Mouse (Mus musculus): ENCODE data around the gene Pcf11. TPM values are rescaled to one million over a fixed set of nuclear protein-coding genes. Genes with fewer than 3 reads are reported as not detected.

Gene Pcf11
- polyA plus RNA-seq, 1 experiment from 2014 or later: 15.7 TPM

DNA sequence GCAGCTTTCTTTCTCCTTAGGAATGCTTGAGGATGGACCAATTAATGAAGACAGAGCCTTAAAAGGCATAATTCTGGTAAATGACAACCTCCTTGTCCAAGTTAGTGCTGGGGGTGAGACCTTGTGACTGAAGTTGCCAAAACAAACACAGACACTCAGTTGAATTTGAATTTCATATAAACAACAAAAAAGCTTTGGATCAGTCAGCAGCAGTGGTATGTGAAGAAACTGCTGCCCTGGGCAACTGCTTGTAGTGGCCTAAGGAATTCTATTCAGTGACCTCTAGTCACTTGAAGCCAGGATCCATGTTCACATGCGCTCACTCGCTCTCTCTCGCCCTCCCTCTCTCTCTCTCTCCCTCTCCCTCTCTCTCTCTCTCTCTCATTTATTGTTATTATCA is 26.7 kb upstream of the Pcf11 start:
- Histone ChIP-seq H3K36me3 (ENCODE audit: control insufficient read depth, insufficient read depth, low read length) (no peaks in the 10 kb centered on the region), H3K4me1 (ENCODE audit: control insufficient read depth, insufficient read depth, low read length) (no peaks in the 10 kb centered on the region), H3K4me3 (ENCODE audit: low read depth, low read length) (no peak overlapping the region), H3K4me2 (no peak overlapping the region), H3K9me3 (replicated peaks; ENCODE audit: control insufficient read depth, low read length) (no peaks in the 10 kb centered on the region), H3K9ac (ENCODE audit: low read depth, low read length) (no peak overlapping the region), H3K27me3 (ENCODE audit: control insufficient read depth, insufficient read depth, low read length) (no peaks in the 10 kb centered on the region), H3K27ac (ENCODE audit: low read depth, low read length) (no peak overlapping the region)
- 92% methylated on average over 3 of the region's 3 CpGs for WGBS (ENCODE audit: insufficient replicate concordance)
- ATAC-seq (replicated peaks; ENCODE audit: insufficient number of reproducible peaks, low FRiP score, low TSS enrichment): no peak

DNA sequence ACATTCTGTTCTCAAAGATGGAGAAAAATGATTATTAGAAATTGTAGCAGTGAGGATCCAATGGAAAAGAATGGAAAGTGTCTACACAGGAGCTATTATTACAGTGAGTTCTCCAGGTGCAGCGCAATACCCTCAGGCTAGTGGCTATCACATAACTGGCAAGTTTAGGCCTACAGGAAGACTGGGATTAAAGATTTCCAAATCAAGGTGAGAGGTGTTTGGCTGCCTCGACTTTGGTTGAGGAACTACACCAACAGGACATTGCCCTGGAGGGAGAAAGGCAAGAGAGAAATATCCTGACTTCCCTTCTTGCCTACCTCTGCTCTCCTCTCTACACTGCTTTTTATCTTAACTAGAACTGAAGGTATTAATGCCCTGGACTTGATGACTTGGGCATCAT is 19.4 kb upstream of the Pcf11 start:
- H3K9ac ChIP-seq (ENCODE audit: low read depth, low read length): no peak overlapping the region
- no peak overlapping the region for H3K4me2 ChIP-seq
- no peak overlapping the region for H3K27ac ChIP-seq (ENCODE audit: low read depth, low read length)
- no peaks in the 10 kb centered on the region for H3K27me3 ChIP-seq (ENCODE audit: control insufficient read depth, insufficient read depth, low read length)
- H3K4me3 ChIP-seq (ENCODE audit: low read depth, low read length): no peak overlapping the region
- ATAC-seq (replicated peaks; ENCODE audit: insufficient number of reproducible peaks, low FRiP score, low TSS enrichment): no peak
- 65% methylated on average over 2 of the region's 2 CpGs for WGBS (ENCODE audit: insufficient replicate concordance)
- no peaks in the 10 kb centered on the region for H3K4me1 ChIP-seq (ENCODE audit: control insufficient read depth, insufficient read depth, low read length)
- H3K36me3 ChIP-seq (ENCODE audit: control insufficient read depth, insufficient read depth, low read length): no peaks in the 10 kb centered on the region
- no peaks in the 10 kb centered on the region for H3K9me3 ChIP-seq (replicated peaks; ENCODE audit: control insufficient read depth, low read length)

DNA sequence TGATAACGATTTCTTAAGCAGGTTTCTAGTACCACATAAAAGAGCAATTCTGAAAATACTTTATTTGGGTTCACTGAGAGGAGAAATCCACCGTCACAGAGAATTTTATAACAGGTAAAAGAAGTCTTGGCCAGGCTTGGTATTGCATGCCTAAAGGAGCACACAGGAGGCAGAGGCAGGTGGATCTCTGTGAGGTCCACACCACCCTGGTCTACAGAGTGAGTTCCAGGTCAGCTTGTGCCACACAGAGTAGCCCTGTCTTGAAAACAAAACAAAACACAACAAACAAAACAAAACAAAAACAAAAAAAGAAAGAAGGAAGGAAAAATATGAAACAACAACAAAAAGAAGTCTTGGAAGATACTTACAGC is 18.6 kb upstream of the Pcf11 start:
- H3K4me3 ChIP-seq (ENCODE audit: low read depth, low read length): no peak overlapping the region
- no peaks in the 10 kb centered on the region for H3K9me3 ChIP-seq (replicated peaks; ENCODE audit: control insufficient read depth, low read length)
- no peak for ATAC-seq (replicated peaks; ENCODE audit: insufficient number of reproducible peaks, low FRiP score, low TSS enrichment)
- no peaks in the 10 kb centered on the region for H3K4me1 ChIP-seq (ENCODE audit: control insufficient read depth, insufficient read depth, low read length)
- H3K4me2 ChIP-seq: no peak overlapping the region
- H3K36me3 ChIP-seq (ENCODE audit: control insufficient read depth, insufficient read depth, low read length): no peaks in the 10 kb centered on the region
- H3K27me3 ChIP-seq (ENCODE audit: control insufficient read depth, insufficient read depth, low read length): no peaks in the 10 kb centered on the region
- WGBS (ENCODE audit: insufficient replicate concordance): 80% methylated on average over 2 of the region's 2 CpGs
- H3K27ac ChIP-seq (ENCODE audit: low read depth, low read length): no peak overlapping the region
- H3K9ac ChIP-seq (ENCODE audit: low read depth, low read length): no peak overlapping the region

DNA sequence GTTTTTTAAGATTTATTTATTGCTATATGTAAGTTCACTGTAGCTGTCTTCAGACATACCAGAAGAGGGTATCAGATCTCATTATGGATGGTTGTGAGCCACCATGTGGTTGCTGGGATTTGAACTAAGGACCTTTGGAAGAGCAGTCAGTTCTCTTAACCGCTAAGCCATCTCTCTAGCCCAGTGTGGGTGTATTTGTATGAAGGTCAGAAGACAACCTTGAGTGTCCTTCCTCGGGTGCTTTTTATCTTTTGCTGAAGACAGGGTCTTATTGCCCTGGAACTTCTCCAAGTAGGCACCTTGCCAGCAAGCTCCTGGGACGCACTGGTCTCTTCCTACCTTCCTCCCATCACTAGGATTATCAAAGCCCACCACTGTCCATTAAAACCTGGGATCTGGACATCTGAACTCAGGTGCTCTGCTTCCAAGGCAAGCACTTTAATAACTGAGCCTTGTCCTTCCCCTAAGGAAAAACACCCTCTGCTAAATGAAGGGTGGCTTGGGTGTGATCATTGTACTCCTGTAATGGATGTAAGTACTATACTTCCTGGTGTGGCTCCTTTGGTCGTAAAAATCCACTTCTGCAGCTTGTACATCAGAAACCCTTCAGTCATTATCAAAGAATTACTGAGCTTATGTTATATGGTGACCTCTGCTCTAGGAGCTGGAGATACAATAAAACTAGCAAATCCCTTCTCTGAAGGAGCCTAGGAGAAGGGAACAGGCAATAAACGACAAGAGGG is 18.0 kb upstream of the Pcf11 start:
- Histone ChIP-seq H3K36me3 (ENCODE audit: control insufficient read depth, insufficient read depth, low read length) (no peaks in the 10 kb centered on the region), H3K27ac (ENCODE audit: low read depth, low read length) (no peak overlapping the region), H3K9ac (ENCODE audit: low read depth, low read length) (no peak overlapping the region), H3K27me3 (ENCODE audit: control insufficient read depth, insufficient read depth, low read length) (no peaks in the 10 kb centered on the region), H3K4me2 (no peak overlapping the region), H3K4me3 (ENCODE audit: low read depth, low read length) (no peak overlapping the region), H3K9me3 (replicated peaks; ENCODE audit: control insufficient read depth, low read length) (no peaks in the 10 kb centered on the region), H3K4me1 (ENCODE audit: control insufficient read depth, insufficient read depth, low read length) (no peaks in the 10 kb centered on the region)
- no peak for ATAC-seq (replicated peaks; ENCODE audit: insufficient number of reproducible peaks, low FRiP score, low TSS enrichment)
- 71% methylated on average over 5 of the region's 5 CpGs for WGBS (ENCODE audit: insufficient replicate concordance)

DNA sequence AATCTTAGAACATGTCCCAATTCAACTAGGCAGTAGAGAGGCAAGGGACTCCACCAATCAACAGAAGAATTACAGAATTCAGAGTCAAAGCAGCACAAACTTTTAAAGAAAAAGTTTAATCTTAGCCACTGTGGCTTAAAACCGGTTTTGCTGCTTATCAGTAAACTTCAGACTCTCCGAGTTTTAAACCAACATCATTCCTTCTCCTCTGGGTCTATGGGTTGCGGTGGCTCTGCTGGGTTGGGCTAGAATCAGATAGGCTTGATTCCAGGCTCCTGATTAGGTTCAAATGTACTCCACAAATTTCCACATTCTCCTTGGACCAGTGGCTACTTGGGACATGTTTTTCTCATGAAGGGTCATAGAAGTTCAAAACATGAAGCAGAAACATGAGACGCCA is 7.6 kb upstream of the Pcf11 start:
- no peak overlapping the region for H3K9ac ChIP-seq (ENCODE audit: low read depth, low read length)
- H3K27ac ChIP-seq (ENCODE audit: low read depth, low read length): no peak overlapping the region
- H3K36me3 ChIP-seq (ENCODE audit: control insufficient read depth, insufficient read depth, low read length): no peaks in the 10 kb centered on the region
- H3K27me3 ChIP-seq (ENCODE audit: control insufficient read depth, insufficient read depth, low read length): no peaks in the 10 kb centered on the region
- H3K4me3 ChIP-seq (ENCODE audit: low read depth, low read length): no peak overlapping the region
- H3K4me2 ChIP-seq: no peak overlapping the region
- no peaks in the 10 kb centered on the region for H3K4me1 ChIP-seq (ENCODE audit: control insufficient read depth, insufficient read depth, low read length)
- H3K9me3 ChIP-seq (replicated peaks; ENCODE audit: control insufficient read depth, low read length): no peaks in the 10 kb centered on the region
- WGBS (ENCODE audit: insufficient replicate concordance): 60% methylated on average over 4 of the region's 4 CpGs
- no peak for ATAC-seq (replicated peaks; ENCODE audit: insufficient number of reproducible peaks, low FRiP score, low TSS enrichment)

DNA sequence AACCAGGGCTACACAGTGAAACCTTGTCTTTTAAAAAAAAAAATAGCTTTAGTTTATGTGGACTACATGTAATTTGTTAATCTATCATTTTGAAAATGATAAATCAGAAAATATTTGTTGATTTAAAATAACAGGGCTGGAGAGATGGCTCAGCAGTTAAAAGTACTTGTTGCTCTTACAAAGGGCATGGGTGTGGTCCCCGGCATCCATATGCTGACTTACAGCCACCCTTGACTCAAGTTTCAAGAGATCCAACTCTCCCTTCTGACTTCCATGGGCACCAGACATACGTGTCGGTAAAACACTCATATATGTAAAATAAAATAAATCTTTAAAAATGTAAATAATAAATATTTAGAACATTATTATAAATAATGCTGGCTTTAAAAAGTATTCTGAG is 5.4 kb upstream of the Pcf11 start:
- H3K27me3 ChIP-seq (ENCODE audit: control insufficient read depth, insufficient read depth, low read length): no peaks in the 10 kb centered on the region
- no peak for ATAC-seq (replicated peaks; ENCODE audit: insufficient number of reproducible peaks, low FRiP score, low TSS enrichment)

DNA sequence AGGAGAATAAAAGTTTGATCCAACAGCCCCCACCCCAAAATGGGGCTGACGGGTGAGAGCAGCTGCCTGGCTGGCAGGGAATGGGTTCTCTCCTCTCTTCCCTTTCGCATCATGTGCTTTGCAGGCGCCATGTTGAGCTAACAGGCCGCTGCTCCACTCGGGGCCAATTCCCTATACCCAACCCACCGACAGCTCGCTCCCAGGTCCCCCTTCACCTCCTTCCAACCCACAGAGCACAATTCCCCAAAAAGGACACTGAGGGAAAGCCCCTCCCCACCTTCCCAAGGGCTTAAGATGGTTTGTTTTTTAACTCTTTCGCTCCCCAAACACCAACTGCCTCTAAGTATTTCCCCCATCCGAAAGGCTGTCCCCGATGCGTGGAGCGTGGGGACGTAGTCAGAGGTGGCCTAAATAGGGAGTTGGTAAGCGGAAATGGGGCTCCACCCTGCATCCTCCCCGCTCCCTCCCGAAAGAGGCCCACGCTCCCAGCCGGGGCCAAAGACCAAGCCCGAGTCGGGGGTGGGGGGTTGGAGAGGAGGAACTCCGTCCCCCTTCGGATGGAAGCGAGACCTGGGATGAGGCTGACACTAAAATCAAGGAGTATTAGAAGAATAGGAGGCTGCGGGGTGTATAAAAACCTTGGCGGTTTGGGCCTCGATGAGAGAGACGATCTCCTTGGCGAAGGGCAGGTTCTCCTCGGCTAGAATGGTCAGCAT is 785 bp downstream of the Pcf11 start:
- Histone ChIP-seq H3K27me3 (ENCODE audit: control insufficient read depth, insufficient read depth, low read length) (no peaks in the 10 kb centered on the region), H3K9ac (ENCODE audit: low read depth, low read length) (peak overlapping the region; percentile 99), H3K4me3 (ENCODE audit: low read depth, low read length) (peak overlapping the region; percentile 98), H3K4me1 (ENCODE audit: control insufficient read depth, insufficient read depth, low read length) (peaks cover 13% of the 10 kb centered on the region), H3K9me3 (replicated peaks; ENCODE audit: control insufficient read depth, low read length) (no peaks in the 10 kb centered on the region), H3K27ac (ENCODE audit: low read depth, low read length) (peak overlapping the region; percentile 97), H3K36me3 (ENCODE audit: control insufficient read depth, insufficient read depth, low read length) (no peaks in the 10 kb centered on the region), H3K4me2 (peak overlapping the region; percentile 72)
- under 1% methylated on average over 29 of the region's 29 CpGs for WGBS (ENCODE audit: insufficient replicate concordance)
- ATAC-seq (replicated peaks; ENCODE audit: insufficient number of reproducible peaks, low FRiP score, low TSS enrichment): peak; percentile 41; the same call in 1 of the 2 replicates

More for the DNA sequence above, 5.4 kb upstream of the Pcf11 start:
- H3K4me1 ChIP-seq (ENCODE audit: control insufficient read depth, insufficient read depth, low read length): no peaks in the 10 kb centered on the region
- H3K36me3 ChIP-seq (ENCODE audit: control insufficient read depth, insufficient read depth, low read length): no peaks in the 10 kb centered on the region
- H3K4me3 ChIP-seq (ENCODE audit: low read depth, low read length): no peak overlapping the region
- H3K9ac ChIP-seq (ENCODE audit: low read depth, low read length): no peak overlapping the region
- 79% methylated on average over 3 of the region's 3 CpGs for WGBS (ENCODE audit: insufficient replicate concordance)
- no peaks in the 10 kb centered on the region for H3K9me3 ChIP-seq (replicated peaks; ENCODE audit: control insufficient read depth, low read length)
- no peak overlapping the region for H3K4me2 ChIP-seq
- H3K27ac ChIP-seq (ENCODE audit: low read depth, low read length): no peak overlapping the region

DNA sequence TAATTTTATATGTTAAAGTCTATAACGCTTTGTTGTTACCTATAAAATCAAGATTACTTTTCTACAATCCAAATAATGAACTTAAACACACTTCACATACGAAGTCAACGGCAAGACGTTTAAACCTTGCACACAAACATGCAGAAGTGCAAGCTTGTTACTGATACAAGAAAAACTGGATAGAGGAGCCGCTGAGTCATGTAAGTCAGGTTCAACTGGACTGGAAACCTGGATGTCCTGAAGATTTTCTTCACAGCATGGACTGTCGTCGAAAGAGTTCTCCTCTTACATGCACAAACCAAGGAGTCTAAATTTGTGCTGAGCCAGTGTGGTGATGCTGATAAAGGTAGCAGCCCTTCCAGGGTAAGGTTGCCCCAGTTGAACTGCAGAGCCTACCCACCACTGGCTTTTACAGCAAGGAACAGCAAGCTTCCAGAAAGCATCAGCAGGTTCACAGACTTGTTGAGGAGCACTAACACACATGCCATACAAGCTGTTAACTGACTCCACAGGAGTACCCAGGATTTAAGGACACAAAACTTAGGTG is 3.4 kb downstream of the Pcf11 start:
- peaks cover 5% of the 10 kb centered on the region for H3K36me3 ChIP-seq (ENCODE audit: control insufficient read depth, insufficient read depth, low read length)
- H3K9me3 ChIP-seq (replicated peaks; ENCODE audit: control insufficient read depth, low read length): no peaks in the 10 kb centered on the region
- 74% methylated on average over 7 of the region's 7 CpGs for WGBS (ENCODE audit: insufficient replicate concordance)
- H3K4me2 ChIP-seq: peak overlapping the region; percentile 72
- peaks cover 13% of the 10 kb centered on the region for H3K4me1 ChIP-seq (ENCODE audit: control insufficient read depth, insufficient read depth, low read length)
- no peak for ATAC-seq (replicated peaks; ENCODE audit: insufficient number of reproducible peaks, low FRiP score, low TSS enrichment)
- H3K9ac ChIP-seq (ENCODE audit: low read depth, low read length): no peak overlapping the region
- H3K27ac ChIP-seq (ENCODE audit: low read depth, low read length): no peak overlapping the region
- H3K27me3 ChIP-seq (ENCODE audit: control insufficient read depth, insufficient read depth, low read length): no peaks in the 10 kb centered on the region
- peak overlapping the region; percentile 28; the same call in 1 of the 2 replicates for H3K4me3 ChIP-seq (ENCODE audit: low read depth, low read length)

Measured in heart, embryonic 11.5 days (tissue).